Mouse (Mus musculus): ENCODE measurements around the gene Apoa1. TPM values are rescaled to one million over a fixed set of nuclear protein-coding genes. Genes with fewer than 3 reads are reported as not detected.

Gene Apoa1
- polyA plus RNA-seq, 1 experiment, result not detected

DNA sequence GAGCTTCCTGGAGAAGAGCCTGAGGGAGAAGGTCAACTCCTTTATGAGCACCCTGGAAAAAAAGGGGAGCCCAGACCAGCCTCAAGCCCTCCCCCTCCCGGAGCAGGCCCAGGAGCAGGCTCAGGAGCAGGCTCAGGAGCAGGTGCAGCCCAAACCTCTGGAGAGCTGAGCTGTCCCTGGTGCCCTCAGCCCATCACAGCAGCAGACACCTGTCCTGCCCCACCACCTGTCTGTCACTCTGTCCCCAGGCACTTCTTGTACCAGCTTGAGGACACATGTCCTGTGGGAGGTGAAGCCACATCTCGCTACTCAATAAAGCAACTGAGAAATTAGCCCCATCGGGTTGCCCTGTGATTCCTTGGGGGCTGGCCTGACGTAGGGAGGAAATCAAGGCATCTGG, 14.7 kb downstream of the Apoa1 start:
- Histone ChIP-seq H3K79me2 (ENCODE audit: control insufficient read depth, insufficient read depth) (no peaks in the 10 kb centered on the region), H3K4me2 (ENCODE audit: low read depth) (no peak overlapping the region), H3K4me3 (no peak overlapping the region), H3K36me3 (ENCODE audit: control insufficient read depth, insufficient read depth) (no peaks in the 10 kb centered on the region), H3K27me3 (ENCODE audit: control insufficient read depth, insufficient read depth, insufficient read length) (peaks cover 49% of the 10 kb centered on the region), H3ac (ENCODE audit: control insufficient read depth, insufficient read length) (no peak overlapping the region)
- TF ChIP-seq POLR2A (IDR thresholded peaks at IDR 0.05; ENCODE audit: insufficient read length, low read depth) (no peak), CEBPB (IDR thresholded peaks at IDR 0.05; ENCODE audit: insufficient read depth, poor library complexity, severe bottlenecking) (no peak), REST (IDR thresholded peaks at IDR 0.05; ENCODE audit: insufficient read depth, insufficient read length) (no peak), MYOG (IDR thresholded peaks at IDR 0.05; ENCODE audit: control insufficient read depth in 1 of 3, insufficient read depth in 1 of 3, insufficient read length in 2 of 3, low read depth in 2 of 3) (no peak), TCF12 (IDR thresholded peaks at IDR 0.05; ENCODE audit: insufficient read depth, poor library complexity, severe bottlenecking) (no peak), MYOD1 (IDR thresholded peaks at IDR 0.05; ENCODE audit: control insufficient read depth in 1 of 3, insufficient read length in 2 of 3, low read depth in 2 of 3) (peak in 1 of 3 experiments; percentile 37), USF1 (IDR thresholded peaks at IDR 0.05; ENCODE audit: low read depth) (no peak), E2F4 (IDR thresholded peaks at IDR 0.05; ENCODE audit: insufficient read depth) (no peak)

GRCm38 (mm10) chr9:46243584-46243983, 15.2 kb downstream of the Apoa1 start:
- Histone ChIP-seq H3K4me2 (ENCODE audit: low read depth) (no peak overlapping the region), H3K36me3 (ENCODE audit: control insufficient read depth, insufficient read depth) (no peaks in the 10 kb centered on the region), H3K79me2 (ENCODE audit: control insufficient read depth, insufficient read depth) (no peaks in the 10 kb centered on the region), H3K4me3 (no peak overlapping the region), H3K27me3 (ENCODE audit: control insufficient read depth, insufficient read depth, insufficient read length) (peaks cover 45% of the 10 kb centered on the region), H3ac (ENCODE audit: control insufficient read depth, insufficient read length) (no peak overlapping the region)
- no peak for TF ChIP-seq E2F4 (IDR thresholded peaks at IDR 0.05; ENCODE audit: insufficient read depth)
- TF ChIP-seq POLR2AphosphoS2 (IDR thresholded peaks at IDR 0.05; ENCODE audit: insufficient read length, low read depth), result no peak
- no peak for TF ChIP-seq POLR2A (IDR thresholded peaks at IDR 0.05; ENCODE audit: insufficient read length, low read depth)
- no peak for TF ChIP-seq TCF12 (IDR thresholded peaks at IDR 0.05; ENCODE audit: insufficient read depth, poor library complexity, severe bottlenecking)
- TF ChIP-seq CEBPB (IDR thresholded peaks at IDR 0.05; ENCODE audit: insufficient read depth, poor library complexity, severe bottlenecking), result no peak
- no peak for TF ChIP-seq MYOG (IDR thresholded peaks at IDR 0.05; ENCODE audit: control insufficient read depth in 1 of 3, insufficient read depth in 1 of 3, insufficient read length in 2 of 3, low read depth in 2 of 3)
- no peak for TF ChIP-seq MYOD1 (IDR thresholded peaks at IDR 0.05; ENCODE audit: control insufficient read depth in 1 of 3, insufficient read length in 2 of 3, low read depth in 2 of 3)
- TF ChIP-seq REST (IDR thresholded peaks at IDR 0.05; ENCODE audit: insufficient read depth, insufficient read length), result no peak

DNA sequence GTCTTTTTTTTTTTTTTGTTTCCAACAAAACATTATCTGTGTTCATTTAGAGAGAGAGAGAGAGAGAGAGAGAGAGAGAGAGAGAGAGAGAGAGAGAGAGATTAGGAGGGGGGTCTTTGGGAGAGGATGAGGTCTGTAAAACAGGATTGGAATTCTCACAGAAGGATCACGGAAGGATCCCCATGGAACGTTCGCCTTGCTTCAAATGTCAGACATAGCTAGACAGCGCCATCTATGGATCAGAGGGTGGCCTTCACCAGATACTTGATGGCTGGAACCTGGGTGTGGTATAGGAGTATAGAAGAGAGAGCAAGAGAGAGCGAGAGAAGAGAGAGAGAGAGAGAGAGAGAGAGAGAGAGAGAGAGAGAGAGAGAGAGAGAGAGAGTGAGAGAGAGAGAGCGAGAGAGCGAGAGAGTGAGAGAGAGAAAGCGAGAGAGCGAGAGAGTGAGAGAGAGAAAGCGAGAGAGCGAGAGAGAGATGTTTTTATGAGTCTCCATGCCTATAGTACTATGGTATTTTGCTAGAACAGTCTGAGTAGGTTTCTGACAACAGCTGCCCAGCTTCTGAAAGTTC, 18.5 kb downstream of the Apoa1 start:
- TF ChIP-seq MAX (IDR thresholded peaks at IDR 0.05; ENCODE audit: low read depth), result no peak
- no peak for TF ChIP-seq CEBPB (IDR thresholded peaks at IDR 0.05; ENCODE audit: insufficient read depth, poor library complexity, severe bottlenecking)
- TF ChIP-seq MYOD1 (IDR thresholded peaks at IDR 0.05; ENCODE audit: control insufficient read depth in 1 of 3, insufficient read length in 2 of 3, low read depth in 2 of 3), result no peak
- no peak for TF ChIP-seq TCF12 (IDR thresholded peaks at IDR 0.05; ENCODE audit: insufficient read depth, poor library complexity, severe bottlenecking)
- no peak for TF ChIP-seq POLR2A (IDR thresholded peaks at IDR 0.05; ENCODE audit: insufficient read length, low read depth)
- TF ChIP-seq POLR2AphosphoS2 (IDR thresholded peaks at IDR 0.05; ENCODE audit: insufficient read length, low read depth), result no peak
- no peaks in the 10 kb centered on the region for H3K79me2 ChIP-seq (ENCODE audit: control insufficient read depth, insufficient read depth)
- no peak overlapping the region for H3ac ChIP-seq (ENCODE audit: control insufficient read depth, insufficient read length)
- H3K36me3 ChIP-seq (ENCODE audit: control insufficient read depth, insufficient read depth), result no peaks in the 10 kb centered on the region
- peak overlapping the region; percentile 69 for H3K4me2 ChIP-seq (ENCODE audit: low read depth)
- no peak overlapping the region for H3K4me3 ChIP-seq
- peaks cover 27% of the 10 kb centered on the region for H3K27me3 ChIP-seq (ENCODE audit: control insufficient read depth, insufficient read depth, insufficient read length)

DNA sequence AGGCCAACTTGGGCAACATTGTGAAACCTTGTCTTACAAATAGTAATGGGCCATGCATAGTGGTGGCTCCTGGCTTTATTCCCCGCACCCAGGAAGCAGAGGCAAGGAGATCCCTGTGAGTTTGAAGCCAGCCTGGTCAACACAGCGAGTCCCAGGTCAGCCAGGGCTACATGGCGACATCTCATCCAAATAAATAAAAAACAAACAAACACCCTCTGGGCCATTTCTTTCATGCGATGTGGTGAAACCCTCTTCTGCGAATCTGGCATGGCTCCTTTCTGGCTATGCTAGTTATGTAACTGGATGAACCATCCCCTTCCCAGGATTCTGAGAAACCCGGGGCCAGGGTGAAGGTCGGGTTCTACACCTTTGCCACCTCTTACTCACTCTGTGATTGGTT, 27.8 kb downstream of the Apoa1 start:
- Histone ChIP-seq H3K36me3 (ENCODE audit: control insufficient read depth, insufficient read depth) (no peaks in the 10 kb centered on the region), H3K4me2 (ENCODE audit: low read depth) (no peak overlapping the region), H3K4me3 (no peak overlapping the region), H3K79me2 (ENCODE audit: control insufficient read depth, insufficient read depth) (no peaks in the 10 kb centered on the region), H3ac (ENCODE audit: control insufficient read depth, insufficient read length) (no peak overlapping the region), H3K27me3 (ENCODE audit: control insufficient read depth, insufficient read depth, insufficient read length) (peaks cover 15% of the 10 kb centered on the region)
- TF ChIP-seq E2F4 (IDR thresholded peaks at IDR 0.05; ENCODE audit: insufficient read depth), result no peak
- no peak for TF ChIP-seq MYOG (IDR thresholded peaks at IDR 0.05; ENCODE audit: control insufficient read depth in 1 of 3, insufficient read depth in 1 of 3, insufficient read length in 2 of 3, low read depth in 2 of 3)
- TF ChIP-seq POLR2AphosphoS2 (IDR thresholded peaks at IDR 0.05; ENCODE audit: insufficient read length, low read depth), result no peak
- no peak for TF ChIP-seq MAX (IDR thresholded peaks at IDR 0.05; ENCODE audit: low read depth)
- no peak for TF ChIP-seq TCF3 (IDR thresholded peaks at IDR 0.05; ENCODE audit: insufficient read length, low read depth)
- TF ChIP-seq USF1 (IDR thresholded peaks at IDR 0.05; ENCODE audit: low read depth), result no peak
- TF ChIP-seq TCF12 (IDR thresholded peaks at IDR 0.05; ENCODE audit: insufficient read depth, poor library complexity, severe bottlenecking), result no peak
- no peak for TF ChIP-seq CEBPB (IDR thresholded peaks at IDR 0.05; ENCODE audit: insufficient read depth, poor library complexity, severe bottlenecking)
- no peak for TF ChIP-seq MYOD1 (IDR thresholded peaks at IDR 0.05; ENCODE audit: control insufficient read depth in 1 of 3, insufficient read length in 2 of 3, low read depth in 2 of 3)
- TF ChIP-seq REST (IDR thresholded peaks at IDR 0.05; ENCODE audit: insufficient read depth, insufficient read length), result no peak
- TF ChIP-seq POLR2A (IDR thresholded peaks at IDR 0.05; ENCODE audit: insufficient read length, low read depth), result no peak
- TF ChIP-seq SRF (IDR thresholded peaks at IDR 0.05; ENCODE audit: control insufficient read depth, insufficient read length, low read depth), result no peak
